Mouse (Mus musculus) cortical plate, adult 2 months (tissue): ENCODE measurements around the gene Dus3l. TPM values are rescaled to one million over a fixed set of nuclear protein-coding genes. Genes with fewer than 3 reads are reported as not detected.

Experiments used
- H3K27ac ChIP-seq: fragments of 200-500 bp; 2 replicates; pipeline ENCODE4 v1.5.1; 2012; ENCODE audit warnings: low read length, control low read depth, inconsistent platforms; ENCODE audit not compliant: insufficient read depth
- H3K4me1 ChIP-seq: fragments of 200-500 bp; 2 replicates; pipeline ENCODE4 v1.6.1; 2011; ENCODE audit warnings: low read length; ENCODE audit not compliant: control insufficient read depth, insufficient read depth
- H3K4me3 ChIP-seq: fragments of 200-500 bp; 2 replicates; pipeline ENCODE4 v1.5.1; 2011; ENCODE audit warnings: mild to moderate bottlenecking, low read length, control low read depth; ENCODE audit not compliant: insufficient read depth
- CTCF ChIP-seq: fragments of 200-500 bp; IDR thresholded peaks from 2 replicates; pipeline ENCODE4 v1.5.1; 2011; ENCODE audit warnings: mild to moderate bottlenecking, control low read depth, low read length; ENCODE audit not compliant: insufficient read depth; ENCODE audit errors: extremely low read depth
- POLR2A ChIP-seq: fragments of 200-500 bp; IDR thresholded peaks from 2 replicates; pipeline ENCODE4 v1.6.1; 2011; ENCODE audit warnings: mild to moderate bottlenecking, low read length, control low read depth; ENCODE audit not compliant: insufficient read depth; ENCODE audit errors: extremely low read depth
- polyA plus RNA-seq: library from polyadenylated mRNA; depleted of rRNA; stranded (reverse); fragments of >200 nt; gene quantifications from 2 replicates; pipeline ENCODE4 v1.2.3, GENCODE M21; 2012

The Dus3l gene
- polyA plus RNA-seq, 1 experiment = 137 TPM

GRCm38 (mm10) chr17:56753452-56753851 is 11.1 kb upstream of the Dus3l start:
- TF ChIP-seq POLR2A = no peak
- no peak for TF ChIP-seq CTCF
- no peaks in the 10 kb centered on the region for H3K4me1 ChIP-seq
- no peak overlapping the region for H3K4me3 ChIP-seq
- H3K27ac ChIP-seq = no peak overlapping the region

- no peak overlapping the region for H3K27ac ChIP-seq
- no peaks in the 10 kb centered on the region for H3K4me1 ChIP-seq
- no peak overlapping the region for H3K4me3 ChIP-seq
- no peak for TF ChIP-seq POLR2A
- TF ChIP-seq CTCF = no peak
These were observed 10.0 kb upstream of the Dus3l start for GRCm38 (mm10) chr17:56754271-56755185.

GRCm38 (mm10) chr17:56756703-56757399 is 7.7 kb upstream of the Dus3l start:
- 0 out of 2 replicates have a peak, but pooled peaks have one; percentile 5 for TF ChIP-seq CTCF
- no peak for TF ChIP-seq POLR2A
- Histone ChIP-seq H3K4me3 (peak overlapping the region; percentile 17), H3K4me1 (no peaks in the 10 kb centered on the region), H3K27ac (no peak overlapping the region)

GRCm38 (mm10) chr17:56757416-56758123 is 7.0 kb upstream of the Dus3l start, which contains the start of gene Nrtn:
Nrtn (minus strand) TSS chr17:56757530.
- no peak for TF ChIP-seq POLR2A
- TF ChIP-seq CTCF = no peak
- Histone ChIP-seq H3K4me1 (no peaks in the 10 kb centered on the region), H3K27ac (no peak within 1 kb of the TSS), H3K4me3 (peak within 1 kb of the TSS; percentile 17)

- Histone ChIP-seq H3K27ac (no peak overlapping the region), H3K4me1 (no peaks in the 10 kb centered on the region), H3K4me3 (no peak overlapping the region)
- peak; percentile 20; the same call in 1 of the 2 replicates for TF ChIP-seq CTCF
- no peak for TF ChIP-seq POLR2A
These were observed 6.4 kb upstream of the Dus3l start for GRCm38 (mm10) chr17:56758132-56758531.

- H3K27ac ChIP-seq = no peak overlapping the region
- H3K4me3 ChIP-seq = no peak overlapping the region
- H3K4me1 ChIP-seq = no peaks in the 10 kb centered on the region
- TF ChIP-seq POLR2A (no peak), CTCF (no peak)
These were observed 5.3 kb upstream of the Dus3l start for GRCm38 (mm10) chr17:56759261-56759660.

GRCm38 (mm10) chr17:56761077-56761476 is 3.5 kb upstream of the Dus3l start:
- no peak overlapping the region for H3K4me3 ChIP-seq
- H3K27ac ChIP-seq = no peak overlapping the region
- no peak for TF ChIP-seq CTCF
- TF ChIP-seq POLR2A = no peak
- H3K4me1 ChIP-seq = no peaks in the 10 kb centered on the region

DNA sequence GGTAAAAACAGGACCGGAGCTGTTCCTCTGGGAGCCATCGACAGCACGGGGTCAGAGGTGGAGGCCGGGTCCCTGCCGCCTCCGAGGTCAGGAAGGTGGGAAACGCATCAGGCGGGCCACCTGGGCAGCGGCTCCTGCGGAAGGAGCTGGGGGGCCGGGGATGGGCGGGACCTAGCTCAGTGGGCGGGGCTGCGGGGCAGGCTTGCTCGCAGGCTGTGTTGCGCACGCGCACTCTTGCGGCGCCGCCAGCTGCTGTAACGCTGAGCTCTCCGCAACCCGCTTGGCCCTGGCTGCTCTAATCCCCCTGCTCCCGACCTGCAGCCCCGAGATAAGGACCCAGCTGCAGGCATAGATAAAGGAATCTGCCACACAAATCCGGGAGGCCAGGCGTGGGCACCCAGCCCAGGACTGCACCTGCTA is 2.6 kb upstream of the Dus3l start:
- TF ChIP-seq POLR2A (peak; percentile 88), CTCF (no peak)
- Histone ChIP-seq H3K27ac (peak overlapping the region; percentile 86), H3K4me1 (no peaks in the 10 kb centered on the region), H3K4me3 (peak overlapping the region; percentile 57)
